Mouse (Mus musculus) olfactory bulb, adult 2 months (tissue): ENCODE measurements at regions not wholly inside any gene's neighbourhood (a gene's known extent, or its start where the extent isn't known, plus 50 kb on each side); places are given as distances from the start of the nearest gene placed in this dataset.

Experiments used
- CTCF ChIP-seq: fragments of 200-500 bp; IDR thresholded peaks from 2 replicates; pipeline ENCODE4 v1.5.1; 2012; ENCODE audit warnings: low read depth, mild to moderate bottlenecking, low read length, moderate library complexity; ENCODE audit not compliant: insufficient read depth
- POLR2A ChIP-seq: fragments of 200-500 bp; IDR thresholded peaks from 2 replicates; pipeline ENCODE4 v1.6.1; 2012; ENCODE audit warnings: mild to moderate bottlenecking, low read depth, low read length, moderate library complexity; ENCODE audit not compliant: insufficient read depth

- TF ChIP-seq POLR2A (no peak), CTCF (no peak)
These were observed 299.7 kb upstream of the Thbs1 start for GRCm38 (mm10) chr2:117811931-117812330.
